Mouse (Mus musculus) liver, embryonic 14.5 days (tissue): ENCODE data around the gene Zbtb34.

Experiments used
- CTCF ChIP-seq: IDR thresholded peaks from 2 replicates; pipeline ENCODE4 v1.5.1; 2016; ENCODE audit warnings: antibody characterized with exemption, low read depth, control low read depth
- EP300 ChIP-seq: IDR thresholded peaks from 2 replicates; pipeline ENCODE4 v1.6.1; 2016; ENCODE audit warnings: antibody characterized with exemption, low read depth

- TF ChIP-seq CTCF (no peak), EP300 (no peak)
These were observed 70.6 kb downstream of the Zbtb34 start for GRCm38 (mm10) chr2:33360564-33360963.
